Mouse (Mus musculus): ENCODE measurements around the gene Mrpl55.

DNA sequence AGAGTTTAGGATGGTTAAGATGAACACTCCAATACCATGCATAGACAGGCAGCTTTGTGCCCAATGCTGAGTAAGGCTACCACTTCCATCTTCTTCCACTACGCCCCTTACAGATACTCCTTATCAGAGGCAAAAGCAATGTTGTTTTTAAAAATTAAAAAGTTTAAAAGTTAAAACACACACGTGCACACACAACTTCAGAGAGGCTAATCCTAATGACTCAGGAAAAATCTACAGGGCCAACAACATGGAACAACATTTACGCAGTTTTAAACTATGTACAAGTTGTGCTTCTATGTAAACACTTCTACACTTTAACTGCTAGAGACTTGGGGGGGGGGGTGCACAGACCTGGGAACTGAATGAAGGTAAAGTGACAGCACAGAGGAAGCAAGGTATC lies 21.7 kb downstream of the Mrpl55 start:
- no peak for TF ChIP-seq CHD2 (IDR thresholded peaks at IDR 0.05; ENCODE audit: low read depth, low read length)
- no peak for TF ChIP-seq ZNF384 (IDR thresholded peaks at IDR 0.05; ENCODE audit: low read depth, low read length)
- TF ChIP-seq HCFC1 (IDR thresholded peaks at IDR 0.05; ENCODE audit: borderline replicate concordance, insufficient read depth, low read length): no peak

Data from ES-E14 (cell line).